Mouse (Mus musculus): ENCODE measurements around the gene Itm2c. TPM values are rescaled to one million over a fixed set of nuclear protein-coding genes. Genes with fewer than 3 reads are reported as not detected.

Gene Itm2c
- total and polyA plus RNA-seq, 3 experiments = 76.6 to 107 (median 96.2) TPM

DNA sequence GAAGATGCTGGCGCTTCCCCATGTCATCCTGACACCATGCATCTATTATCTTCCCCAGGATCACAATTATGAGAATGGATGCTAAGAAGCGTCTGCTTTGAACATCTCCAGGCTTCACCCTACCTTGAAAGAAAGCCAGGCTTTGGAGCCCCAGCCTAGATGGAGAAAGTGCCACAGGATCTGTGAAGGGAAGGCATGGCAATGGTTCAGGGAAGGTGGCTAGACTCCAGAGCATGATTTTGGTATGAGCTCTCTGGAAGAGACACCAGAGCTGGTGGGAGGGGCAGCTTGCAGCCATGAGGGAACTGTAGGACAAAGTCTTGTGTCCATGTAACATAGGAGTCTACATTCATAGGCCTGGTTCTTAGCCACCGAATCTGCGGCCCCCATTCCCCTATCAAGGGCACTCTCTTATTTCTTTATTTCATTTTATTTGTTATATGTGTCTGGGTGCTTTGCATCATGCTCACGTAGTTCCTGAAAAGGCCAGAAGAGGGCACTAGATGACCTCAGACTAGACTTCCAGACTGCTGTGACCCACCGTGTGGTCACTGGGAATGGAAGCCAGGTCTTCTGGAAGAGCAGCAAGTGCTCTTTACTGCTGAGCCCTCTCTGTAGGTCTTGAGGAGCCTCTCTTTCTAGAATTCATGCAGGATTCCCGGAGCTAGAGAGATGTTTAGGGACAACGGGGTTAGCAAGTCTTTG, 41.2 kb downstream of the Itm2c start:
- Histone ChIP-seq H3K4me3 (replicated peaks in 1 of 3; ENCODE audit: low read depth in 2 of 3, low read length in 2 of 3, poor library complexity in 1 of 3) (no peak overlapping the region), H3K9ac (ENCODE audit: insufficient read depth, low read depth) (no peak overlapping the region), H3K27ac (ENCODE audit: insufficient read depth, low read depth) (no peak overlapping the region), H3K36me3 (replicated peaks in 1 of 2; ENCODE audit: control insufficient read depth in 1 of 2, insufficient read depth in 1 of 2, low read length in 1 of 2) (peaks cover 32 to 63% of the 10 kb centered on the region in 2 experiments), H3K9me3 (replicated peaks; ENCODE audit: low read length) (no peaks in the 10 kb centered on the region), H3K27me3 (replicated peaks) (no peaks in the 10 kb centered on the region), H3K4me1 (ENCODE audit: control insufficient read depth in 1 of 2, insufficient read depth in 2 of 2) (peaks cover 17 to 75% of the 10 kb centered on the region in 2 experiments; a peak in 3 of 4 replicates), H3K4me2 (ENCODE audit: insufficient read depth, low read depth, poor library complexity, severe bottlenecking) (no peak overlapping the region), H3K79me2 (replicated peaks; ENCODE audit: control insufficient read depth, extremely low read depth, insufficient read depth, poor library complexity, severe bottlenecking) (no peaks in the 10 kb centered on the region; the same call in 1 of the 2 replicates)
- TF ChIP-seq RAD21 (IDR thresholded peaks at IDR 0.05; ENCODE audit: low read depth, low read length) (peak; percentile 93), SMC3 (IDR thresholded peaks at IDR 0.05; ENCODE audit: low read depth, low read length) (peak; percentile 98), CHD1 (IDR thresholded peaks at IDR 0.05; ENCODE audit: low read depth, low read length) (no peak), GABPA (IDR thresholded peaks at IDR 0.05; ENCODE audit: insufficient replicate concordance, low read depth, low read length) (no peak), ZC3H11A (IDR thresholded peaks at IDR 0.05; ENCODE audit: low read depth, low read length) (peak; percentile 94), BHLHE40 (IDR thresholded peaks at IDR 0.05; ENCODE audit: low read depth, low read length) (no peak), JUN (IDR thresholded peaks at IDR 0.05; ENCODE audit: insufficient read depth, low read depth, low read length) (no peak), MAX (IDR thresholded peaks at IDR 0.05; ENCODE audit: low read length) (no peak), USF1 (IDR thresholded peaks at IDR 0.05; ENCODE audit: low read depth, low read length) (no peak), CTCF (conservative IDR thresholded peaks at IDR 0.05 in 1 of 2, IDR thresholded peaks at IDR 0.05 in 1 of 2; ENCODE audit: low read depth in 2 of 2, low read length in 2 of 2) (peak; percentile 86 to 90), MYC (IDR thresholded peaks at IDR 0.05; ENCODE audit: low read depth, low read length) (peak; percentile 81), TCF12 (IDR thresholded peaks at IDR 0.05; ENCODE audit: low read depth, low read length) (no peak), ELF1 (IDR thresholded peaks at IDR 0.05; ENCODE audit: low read depth, low read length) (no peak), POLR2AphosphoS2 (IDR thresholded peaks at IDR 0.05; ENCODE audit: low read depth, low read length) (peak; percentile 60; the same call in 1 of the 2 replicates), IRF4 (IDR thresholded peaks at IDR 0.05; ENCODE audit: low read depth, low read length) (no peak; the same call in 1 of the 2 replicates), ZMIZ1 (IDR thresholded peaks at IDR 0.05; ENCODE audit: low read depth, low read length) (no peak)
- in situ Hi-C loops (cut with MboI; ENCODE audit: low pct_ligation_motif_present, low pct_unique_long_range_greater_than_20kb, low sequenced_read_pairs) (no loop called here), dilution Hi-C loops (cut with MboI; ENCODE audit: extremely low pct_ligation_motif_present, extremely low pct_unique_long_range_greater_than_20kb, low sequenced_read_pairs) (no loop called here)
- peak; percentile 81 for DNase-seq (ENCODE audit: extremely low read depth)

DNA sequence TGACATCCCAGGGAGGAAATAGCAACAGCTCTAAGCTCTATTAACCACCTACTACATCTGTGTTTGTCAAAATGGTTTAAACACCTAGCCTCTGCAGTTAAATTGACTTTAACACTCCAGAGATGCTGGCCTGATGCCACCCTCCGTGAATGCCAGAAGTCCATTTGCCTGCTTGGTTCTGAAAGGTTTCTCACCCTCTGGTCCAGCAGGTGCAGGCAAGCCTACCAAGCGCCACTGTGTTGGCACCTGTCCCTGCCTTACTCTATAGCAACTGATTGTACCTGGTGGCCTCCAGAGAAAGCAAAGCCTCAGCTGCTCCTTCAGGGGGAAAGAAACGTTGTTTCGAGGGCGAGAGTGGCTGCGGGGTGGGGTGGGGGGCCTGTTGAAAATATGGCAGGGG, 42.2 kb downstream of the Itm2c start:
- Histone ChIP-seq H3K36me3 (replicated peaks in 1 of 2; ENCODE audit: control insufficient read depth in 1 of 2, insufficient read depth in 1 of 2, low read length in 1 of 2) (peaks cover 40 to 72% of the 10 kb centered on the region in 2 experiments), H3K9me3 (replicated peaks; ENCODE audit: low read length) (no peaks in the 10 kb centered on the region), H3K27me3 (replicated peaks) (no peaks in the 10 kb centered on the region), H3K9ac (ENCODE audit: insufficient read depth, low read depth) (no peak overlapping the region), H3K4me2 (ENCODE audit: insufficient read depth, low read depth, poor library complexity, severe bottlenecking) (no peak overlapping the region), H3K4me3 (replicated peaks in 1 of 3; ENCODE audit: low read depth in 2 of 3, low read length in 2 of 3, poor library complexity in 1 of 3) (no peak overlapping the region), H3K79me2 (replicated peaks; ENCODE audit: control insufficient read depth, extremely low read depth, insufficient read depth, poor library complexity, severe bottlenecking) (no peaks in the 10 kb centered on the region; the same call in none of the 2 replicates), H3K27ac (ENCODE audit: insufficient read depth, low read depth) (no peak overlapping the region), H3K4me1 (ENCODE audit: control insufficient read depth in 1 of 2, insufficient read depth in 2 of 2) (peaks cover 17 to 70% of the 10 kb centered on the region in 2 experiments; a peak in 3 of 4 replicates)
- dilution Hi-C loops (cut with MboI; ENCODE audit: extremely low pct_ligation_motif_present, extremely low pct_unique_long_range_greater_than_20kb, low sequenced_read_pairs) = no loop called here
- TF ChIP-seq JUN (IDR thresholded peaks at IDR 0.05; ENCODE audit: insufficient read depth, low read depth, low read length) (no peak), NELFE (IDR thresholded peaks at IDR 0.05; ENCODE audit: low read depth, low read length) (no peak), ETS1 (conservative IDR thresholded peaks at IDR 0.05; ENCODE audit: low read depth, low read length) (no peak), SMC3 (IDR thresholded peaks at IDR 0.05; ENCODE audit: low read depth, low read length) (no peak; the same call in 1 of the 2 replicates), ZMIZ1 (IDR thresholded peaks at IDR 0.05; ENCODE audit: low read depth, low read length) (no peak), JUND (conservative IDR thresholded peaks at IDR 0.05; ENCODE audit: low read depth, low read length) (no peak), ELF1 (IDR thresholded peaks at IDR 0.05; ENCODE audit: low read depth, low read length) (no peak), UBTF (IDR thresholded peaks at IDR 0.05; ENCODE audit: low read depth, low read length) (no peak)
- in situ Hi-C loops (cut with MboI; ENCODE audit: low pct_ligation_motif_present, low pct_unique_long_range_greater_than_20kb, low sequenced_read_pairs) = no loop called here
- DNase-seq (ENCODE audit: extremely low read depth) = no peak

Data from CH12.LX (cell line).